Mouse (Mus musculus): ENCODE data around the gene H2-DMa.

- TF ChIP-seq CTCF (conservative IDR thresholded peaks at IDR 0.05; ENCODE audit: low read length) (no peak), POU5F1 (IDR thresholded peaks at IDR 0.05; ENCODE audit: borderline replicate concordance, low read length) (no peak)
Observed at GRCm38 (mm10) chr17:34094283-34095035, 24.9 kb upstream of the H2-DMa start.
